Mouse (Mus musculus): ENCODE measurements around the gene Grin2b. TPM values are rescaled to one million over a fixed set of nuclear protein-coding genes. Genes with fewer than 3 reads are reported as not detected.
"Not testable (repeated sequence)": the region's sequence is repeated elsewhere in the genome, so short reads cannot be mapped to it uniquely, and the experiment has no call there.

The Grin2b gene
- polyA plus RNA-seq, 1 experiment from 2014 or later: 9.5 TPM

- WGBS: 83% methylated on average over 12 of the region's 12 CpGs
- Histone ChIP-seq H3K4me3 (replicated peaks) (no peak overlapping the region), H3K36me3 (replicated peaks) (no peaks in the 10 kb centered on the region), H3K27me3 (no peaks in the 10 kb centered on the region), H3K27ac (no peak overlapping the region), H3K9ac (no peak overlapping the region), H3K4me2 (no peak overlapping the region), H3K4me1 (no peaks in the 10 kb centered on the region), H3K9me3 (no peaks in the 10 kb centered on the region)
- ATAC-seq (ENCODE audit: low FRiP score): no peak
Measured at GRCm38 (mm10) chr6:135700717-135701345, 472.5 kb downstream of the Grin2b start.

- WGBS: 71% methylated on average over 9 of the region's 9 CpGs
- ATAC-seq (ENCODE audit: low FRiP score): no peak
- Histone ChIP-seq H3K9me3 (peaks cover 3% of the 10 kb centered on the region), H3K4me3 (replicated peaks) (no peak overlapping the region), H3K9ac (no peak overlapping the region), H3K27ac (no peak overlapping the region), H3K4me1 (no peaks in the 10 kb centered on the region), H3K27me3 (no peaks in the 10 kb centered on the region), H3K36me3 (replicated peaks) (no peaks in the 10 kb centered on the region), H3K4me2 (no peak overlapping the region)
Measured at GRCm38 (mm10) chr6:135692533-135692932, 480.8 kb downstream of the Grin2b start.

GRCm38 (mm10) chr6:135691561-135691960 lies 481.8 kb downstream of the Grin2b start:
- no peaks in the 10 kb centered on the region for H3K4me1 ChIP-seq
- no peak overlapping the region for H3K4me3 ChIP-seq (replicated peaks)
- peaks cover 3% of the 10 kb centered on the region for H3K9me3 ChIP-seq
- WGBS: 95% methylated on average over 7 of the region's 7 CpGs
- no peak for ATAC-seq (ENCODE audit: low FRiP score)
- no peak overlapping the region for H3K9ac ChIP-seq
- no peaks in the 10 kb centered on the region for H3K36me3 ChIP-seq (replicated peaks)
- no peaks in the 10 kb centered on the region for H3K27me3 ChIP-seq
- H3K4me2 ChIP-seq: no peak overlapping the region
- H3K27ac ChIP-seq: no peak overlapping the region

GRCm38 (mm10) chr6:135687926-135688325 lies 485.4 kb downstream of the Grin2b start:
- no peak for ATAC-seq (ENCODE audit: low FRiP score)
- no peak overlapping the region for H3K9ac ChIP-seq
- no peak overlapping the region for H3K27ac ChIP-seq
- H3K36me3 ChIP-seq (replicated peaks): no peaks in the 10 kb centered on the region
- H3K4me3 ChIP-seq (replicated peaks): no peak overlapping the region
- peaks cover 3% of the 10 kb centered on the region; the same call in 1 of the 2 replicates for H3K9me3 ChIP-seq
- H3K27me3 ChIP-seq: no peaks in the 10 kb centered on the region
- no peaks in the 10 kb centered on the region for H3K4me1 ChIP-seq
- H3K4me2 ChIP-seq: no peak overlapping the region
- WGBS: 87% methylated on average over 9 of the region's 9 CpGs

- Histone ChIP-seq H3K9me3 (no peaks in the 10 kb centered on the region), H3K4me3 (replicated peaks) (no peak overlapping the region), H3K4me1 (no peaks in the 10 kb centered on the region), H3K9ac (no peak overlapping the region), H3K27me3 (no peaks in the 10 kb centered on the region), H3K27ac (no peak overlapping the region), H3K36me3 (replicated peaks) (no peaks in the 10 kb centered on the region), H3K4me2 (no peak overlapping the region)
- no peak for ATAC-seq (ENCODE audit: low FRiP score)
- WGBS: 59% methylated on average over 2 of the region's 2 CpGs
Measured at GRCm38 (mm10) chr6:135684206-135684605, 489.1 kb downstream of the Grin2b start.

GRCm38 (mm10) chr6:135681423-135681822 lies 491.9 kb downstream of the Grin2b start:
- ATAC-seq (ENCODE audit: low FRiP score); H3K27me3 ChIP-seq; H3K9ac ChIP-seq; H3K36me3 ChIP-seq (replicated peaks); H3K9me3 ChIP-seq; H3K4me3 ChIP-seq (replicated peaks); H3K4me1 ChIP-seq; H3K27ac ChIP-seq; H3K4me2 ChIP-seq: not testable (repeated sequence)
- WGBS: 80% methylated on average over 4 of the region's 4 CpGs

- H3K4me2 ChIP-seq: no peak overlapping the region
- no peaks in the 10 kb centered on the region for H3K4me1 ChIP-seq
- no peak overlapping the region for H3K4me3 ChIP-seq (replicated peaks)
- H3K9me3 ChIP-seq: no peaks in the 10 kb centered on the region
- WGBS: 85% methylated on average over 14 of the region's 14 CpGs
- H3K27ac ChIP-seq: no peak overlapping the region
- no peaks in the 10 kb centered on the region for H3K27me3 ChIP-seq
- H3K9ac ChIP-seq: no peak overlapping the region
- no peak for ATAC-seq (ENCODE audit: low FRiP score)
- no peaks in the 10 kb centered on the region for H3K36me3 ChIP-seq (replicated peaks)
Measured at GRCm38 (mm10) chr6:135680105-135680710, 493.1 kb downstream of the Grin2b start.

- H3K9me3 ChIP-seq: no peaks in the 10 kb centered on the region
- H3K4me3 ChIP-seq (replicated peaks): no peak overlapping the region
- no peaks in the 10 kb centered on the region; the same call in 1 of the 2 replicates for H3K4me1 ChIP-seq
- no peaks in the 10 kb centered on the region for H3K36me3 ChIP-seq (replicated peaks)
- no peak overlapping the region for H3K9ac ChIP-seq
- no peak overlapping the region for H3K4me2 ChIP-seq
- ATAC-seq (ENCODE audit: low FRiP score): no peak
- WGBS: 70% methylated on average over 4 of the region's 4 CpGs
- no peak overlapping the region for H3K27ac ChIP-seq
- H3K27me3 ChIP-seq: no peaks in the 10 kb centered on the region
Measured at GRCm38 (mm10) chr6:135674380-135674779, 498.9 kb downstream of the Grin2b start.

- Histone ChIP-seq H3K4me2 (no peak overlapping the region), H3K9me3 (no peaks in the 10 kb centered on the region), H3K36me3 (replicated peaks) (no peaks in the 10 kb centered on the region), H3K4me3 (replicated peaks) (no peak overlapping the region), H3K9ac (no peak overlapping the region), H3K27ac (no peak overlapping the region), H3K4me1 (no peaks in the 10 kb centered on the region; the same call in 1 of the 2 replicates), H3K27me3 (no peaks in the 10 kb centered on the region)
- ATAC-seq (ENCODE audit: low FRiP score): no peak
Measured at GRCm38 (mm10) chr6:135672003-135672402, 501.3 kb downstream of the Grin2b start.

Small RNA genes lying within 50 kb of the gene (microRNA-seq; reads per million reads assigned to microRNA genes)
- gene Gm22892: not detected

Other genes with a start within 250 kb of the Grin2b start
- gene Gm8994, start 154.0 kb upstream of the Grin2b start, polyA plus RNA-seq (2016; fragmentation: Nextera tagmentation; extraction: Ambion mirVana): not detected in 2 replicates
- not detected in 2 replicates for gene E330021D16Rik, start 242.1 kb upstream of the Grin2b start, polyA plus RNA-seq (2016; fragmentation: Nextera tagmentation; extraction: Ambion mirVana)

All from forebrain, embryonic 12.5 days (tissue).